Mouse (Mus musculus): ENCODE data around the gene Nr1i3.

DNA sequence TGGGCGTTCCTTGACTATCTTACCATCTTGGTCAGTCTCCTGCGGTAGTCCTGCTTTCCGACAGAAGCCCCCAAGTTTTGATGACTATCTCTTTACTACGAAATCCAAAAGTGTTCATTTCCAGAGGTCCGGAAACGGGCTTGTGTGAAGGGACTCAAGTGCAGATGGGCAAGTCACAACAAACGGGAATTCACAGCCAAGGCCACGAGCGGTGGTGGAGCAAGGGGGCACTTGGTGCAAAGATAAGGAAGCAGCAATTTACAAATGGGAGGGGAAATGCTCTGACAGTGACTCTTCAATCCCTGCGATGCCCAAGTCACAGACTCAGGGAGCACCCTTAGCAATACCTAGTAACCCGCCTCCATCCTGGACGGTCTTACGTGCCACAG lies 33.7 kb downstream of the Nr1i3 start:
- no peak for TF ChIP-seq CTCF (IDR thresholded peaks at IDR 0.05; ENCODE audit: low read depth, low read length)
- no peak for TF ChIP-seq GATA2 (IDR thresholded peaks at IDR 0.05; ENCODE audit: borderline replicate concordance, low read depth, low read length)
- TF ChIP-seq GATA1 (IDR thresholded peaks at IDR 0.05; ENCODE audit: borderline replicate concordance, low read length) = no peak
